In genomic region chr4:126736001-126736414, GRCm38 (mm10) we compare ENCODE assay signal across 9 mouse cellular contexts. TPM values are rescaled to one million over a fixed set of nuclear protein-coding genes. Genes with fewer than 3 reads are reported as not detected.
DNase-seq lines count a peak whose midpoint lies in the region; ATAC-seq and TF ChIP-seq lines count a peak whose summit lies in the region.
"Had no signal": no experiment of that assay in that cellular context is flagged by ENCODE, and none has a peak within 500 bp of the region (broad histone marks: within the 10 kb centered on the region; RNA-seq: fewer than 3 reads in every experiment).

TSS of gene Tfap2e (minus strand) at chr4:126736240.

- H3K79me2 ChIP-seq in heart, adult 2 months (replicated peaks; ENCODE audit: control insufficient read depth, insufficient read depth, low read length): no peaks in the 10 kb centered on the region

- no peak for TF ChIP-seq POLR2A in heart, adult 2 months (IDR thresholded peaks at IDR 0.05; ENCODE audit: insufficient read depth, low read depth, low read length)
- TF ChIP-seq POLR2A in olfactory bulb, adult 2 months (IDR thresholded peaks at IDR 0.05; ENCODE audit: insufficient read depth, low read depth, low read length): no peak

- H3K9ac ChIP-seq in heart, adult 2 months (ENCODE audit: low read depth, low read length): peak within 1 kb of the TSS; percentile 50
- 0 out of 2 replicates have a peak within 1 kb of the TSS, but pooled peaks have one; percentile 11 for H3K9ac ChIP-seq in hindbrain, embryonic 11.5 days (ENCODE audit: low read depth, low read length)
- H3K9ac ChIP-seq in liver, embryonic 13.5 days: no peak within 1 kb of the TSS

- peak within 1 kb of the TSS; percentile 36 for H3K4me3 ChIP-seq in heart, adult 2 months
- H3K4me3 ChIP-seq in hindbrain, embryonic 11.5 days (ENCODE audit: low read depth, low read length): peak within 1 kb of the TSS; percentile 22
- peak within 1 kb of the TSS; percentile 39 for H3K4me3 ChIP-seq in liver, embryonic 13.5 days (replicated peaks)
- peak within 1 kb of the TSS; percentile 22; the same call in 1 of the 2 replicates for H3K4me3 ChIP-seq in olfactory bulb, adult 2 months (ENCODE audit: insufficient read depth, low read depth, low read length)
- H3K4me3 ChIP-seq: erythroblast, embryonic 14.5 days had no signal

- peak in 1 of 2 experiments; percentile 33 for DNase-seq in heart, adult 2 months
- DNase-seq in heart, postnatal 36 days: no peak
- DNase-seq in embryo, embryonic 10.5 days (ENCODE audit: low spot score): peak; percentile 73
- DNase-seq in hindbrain, embryonic 11.5 days (ENCODE audit: low spot score): peak; percentile 77
- no peak for DNase-seq in liver, embryonic 13.5 days
- DNase-seq in right cerebral cortex, postnatal 4 days: no peak
- no peak for DNase-seq in left cerebral cortex, postnatal 25 days (ENCODE audit: low spot score in 2 of 2)

- no peak for TF ChIP-seq EP300 in heart, adult 2 months (IDR thresholded peaks at IDR 0.05; ENCODE audit: insufficient read depth, low read depth, low read length)

- ATAC-seq in hindbrain, embryonic 11.5 days (ENCODE audit: low FRiP score): peak; percentile 27; the same call in 1 of the 2 replicates
- no peak for ATAC-seq in liver, embryonic 13.5 days (ENCODE audit: low read depth)

- TF ChIP-seq CTCF in heart, adult 2 months (IDR thresholded peaks at IDR 0.05): no peak
- no peak for TF ChIP-seq CTCF in olfactory bulb, adult 2 months (IDR thresholded peaks at IDR 0.05; ENCODE audit: insufficient read depth, low read depth, low read length)

- intact Hi-C loops in heart, adult 2 months (cut with DNase I): no loop called here
- intact Hi-C loops in heart, postnatal 36 days (cut with DNase I): no loop called here
- intact Hi-C loops in left cerebral cortex, postnatal 25 days (cut with DNase I): no loop called here

- H3K4me2 ChIP-seq in hindbrain, embryonic 11.5 days (replicated peaks; ENCODE audit: low read depth, low read length): peak within 1 kb of the TSS; percentile 28
- H3K4me2 ChIP-seq in liver, embryonic 13.5 days: peak within 1 kb of the TSS; percentile 45

- no peaks in the 10 kb centered on the region for H3K9me3 ChIP-seq in hindbrain, embryonic 11.5 days (ENCODE audit: control insufficient read depth, low read length)
- no peaks in the 10 kb centered on the region for H3K9me3 ChIP-seq in liver, embryonic 13.5 days (replicated peaks)

- no peak within 1 kb of the TSS for H3K27ac ChIP-seq in heart, adult 2 months
- H3K27ac ChIP-seq in hindbrain, embryonic 11.5 days (ENCODE audit: low read depth, low read length): no peak within 1 kb of the TSS
- H3K27ac ChIP-seq in liver, embryonic 13.5 days: no peak within 1 kb of the TSS
- no peak within 1 kb of the TSS for H3K27ac ChIP-seq in olfactory bulb, adult 2 months (ENCODE audit: insufficient read depth, low read depth, low read length)

- H3K27me3 ChIP-seq in heart, adult 2 months (ENCODE audit: control insufficient read depth, insufficient read depth, low read length): peaks cover 33% of the 10 kb centered on the region
- peaks cover 77% of the 10 kb centered on the region for H3K27me3 ChIP-seq in hindbrain, embryonic 11.5 days (ENCODE audit: control insufficient read depth, insufficient read depth, low read length)
- H3K27me3 ChIP-seq in liver, embryonic 13.5 days: peaks cover 91% of the 10 kb centered on the region

- no peaks in the 10 kb centered on the region for H3K36me3 ChIP-seq in heart, adult 2 months (ENCODE audit: control insufficient read depth, insufficient read depth, low read length)
- H3K36me3 ChIP-seq in hindbrain, embryonic 11.5 days (ENCODE audit: control insufficient read depth, insufficient read depth, low read length): no peaks in the 10 kb centered on the region
- no peaks in the 10 kb centered on the region for H3K36me3 ChIP-seq in liver, embryonic 13.5 days

- H3K4me1 ChIP-seq in heart, adult 2 months (ENCODE audit: control insufficient read depth, insufficient read depth, low read length): no peaks in the 10 kb centered on the region
- peaks cover 9% of the 10 kb centered on the region for H3K4me1 ChIP-seq in hindbrain, embryonic 11.5 days (replicated peaks; ENCODE audit: control insufficient read depth, insufficient read depth, low read length)
- H3K4me1 ChIP-seq in liver, embryonic 13.5 days (replicated peaks): peaks cover 15% of the 10 kb centered on the region
- peaks cover 17% of the 10 kb centered on the region for H3K4me1 ChIP-seq in olfactory bulb, adult 2 months (ENCODE audit: control insufficient read depth, insufficient read depth, low read length)

- under 1% methylated on average over 32 of the region's 32 CpGs for WGBS in heart, adult 2 months
- under 1% methylated on average over 32 of the region's 32 CpGs for WGBS in hindbrain, embryonic 11.5 days
- 3% methylated on average over 32 of the region's 32 CpGs for WGBS in liver, embryonic 13.5 days (ENCODE audit: insufficient replicate concordance)
- 3% methylated on average over 32 of the region's 32 CpGs for WGBS in olfactory bulb, adult 2 months

RNA-seq across cellular contexts. Expression of gene Tfap2e, which starts in this region (rescaled TPM):
- total RNA-seq in heart, adult 2 months (2021): not detected
- polyA plus RNA-seq in heart, adult 2 months (2012; rRNA removed): 0.12 TPM in 1 of 2 replicates, not detected in the other
- total RNA-seq in heart, postnatal 36 days (2021): not detected
- polyA plus RNA-seq in hindbrain, embryonic 11.5 days (2014; fragmentation: Nextera tagmentation; extraction: Ambion mirVana): 0.95 and 0.99 TPM in 2 replicates
- not detected in 2 replicates for polyA plus RNA-seq in liver, embryonic 13.5 days (2015; fragmentation: Nextera tagmentation; extraction: Ambion mirVana)
- not detected in 2 replicates for polyA plus RNA-seq in olfactory bulb, adult 2 months (2012; ENCODE audit: insufficient read depth, insufficient read length, low replicate concordance, missing spikeins)
- not detected for total RNA-seq in left cerebral cortex, postnatal 25 days (2021)
- polyA plus RNA-seq: erythroblast, embryonic 14.5 days had no signal

Comparison
In these comparisons a context has a peak if more than half of its experiments do, and no peak if none do; other contexts are left out.
1. Peak in DNase-seq, ATAC-seq, H3K4me3 ChIP-seq, H3K9ac ChIP-seq and H3K4me2 ChIP-seq in hindbrain, embryonic 11.5 days; RNA of the gene not detected or under 1 TPM.